Mouse (Mus musculus) midbrain, postnatal 0 days (tissue): Measurements from ENCODE around the gene Myo1b. TPM values are rescaled to one million over a fixed set of nuclear protein-coding genes. Genes with fewer than 3 reads are reported as not detected.
A peak's percentile ranks its signal among the peaks of the same experiment; 100 is the strongest.

ENCODE experiments used
- ATAC-seq: fragments of 200-750 bp; cut with Nextera tagmentation; 2 replicates; pipeline ENCODE4 v1.8.0; 2017; ENCODE audit warnings: moderate number of reproducible peaks, mild to moderate bottlenecking, moderate TSS enrichment, moderate library complexity; ENCODE audit not compliant: low FRiP score
- DNase-seq: peaks from one replicate; pipeline ENCODE4 v3.0.0-alpha.2; 2015; ENCODE audit warnings: low spot score
- H3K27ac ChIP-seq: fragments of 300-500 bp; sonication (generic); 2 replicates; pipeline ENCODE4 v1.5.1; 2014; ENCODE audit warnings: low read depth, mild to moderate bottlenecking, low read length, mixed read lengths
- H3K27me3 ChIP-seq: fragments of 300-500 bp; sonication (generic); 2 replicates; pipeline ENCODE4 v1.6.1; 2014; ENCODE audit warnings: low read length, control low read depth, mixed read lengths; ENCODE audit not compliant: insufficient read depth
- H3K36me3 ChIP-seq: fragments of 300-500 bp; sonication (generic); 2 replicates; pipeline ENCODE4 v1.6.1; 2014; ENCODE audit warnings: low read length, control low read depth, mixed read lengths; ENCODE audit not compliant: insufficient read depth
- H3K4me1 ChIP-seq: fragments of 300-500 bp; sonication (generic); 2 replicates; pipeline ENCODE4 v1.6.1; 2014; ENCODE audit warnings: mild to moderate bottlenecking, control low read depth, antibody characterized with exemption, low read length, mixed read lengths; ENCODE audit not compliant: insufficient read depth
- H3K4me2 ChIP-seq: fragments of 300-500 bp; sonication (generic); 2 replicates; pipeline ENCODE4 v1.6.1; 2014; ENCODE audit warnings: low read depth, mild to moderate bottlenecking, low read length, mixed read lengths; ENCODE audit not compliant: poor library complexity, severe bottlenecking
- H3K4me3 ChIP-seq: fragments of 300-500 bp; sonication (generic); 2 replicates; pipeline ENCODE4 v1.5.1; 2014; ENCODE audit warnings: low read depth, mild to moderate bottlenecking, low read length, moderate library complexity
- H3K9ac ChIP-seq: fragments of 300-500 bp; sonication (generic); replicated peaks from 2 replicates; pipeline ENCODE4 v1.6.1; 2014; ENCODE audit warnings: mild to moderate bottlenecking, low read length, moderate library complexity, mixed read lengths; ENCODE audit not compliant: poor library complexity, severe bottlenecking
- H3K9me3 ChIP-seq: fragments of 300-500 bp; sonication (generic); 2 replicates; pipeline ENCODE4 v1.6.1; 2016; ENCODE audit warnings: low read length, control low read depth
- CTCF ChIP-seq: IDR thresholded peaks from 2 replicates; pipeline ENCODE4 v1.5.1; 2016; ENCODE audit warnings: antibody characterized with exemption, mild to moderate bottlenecking
- WGBS: fragments of 180-500 bp; shearing (Covaris S2); extraction: QIAGEN DNeasy Blood & Tissue Kit; methylation state at CpG from one replicate; pipeline ENCODE4 v1.1.7; 2014; 5-methylcytosine and 5-hydroxymethylcytosine counted together
- polyA plus RNA-seq: library from polyadenylated mRNA; unstranded; fragments of >200 nt; fragmentation: Nextera tagmentation; extraction: Ambion mirVana; gene quantifications from 2 replicates; pipeline ENCODE4 v1.2.1, GENCODE M21; 2015
- total RNA-seq: library from RNA; depleted of rRNA; stranded (reverse); fragments of >200 nt; gene quantifications from 2 replicates; pipeline ENCODE4 v1.2.3, GENCODE M21; 2014

Myo1b gene
- total and polyA plus RNA-seq, 2 experiments from 2014 or later: 33.5 to 41.0 TPM

GRCm38 (mm10) chr1:51834072-51834471 is 81.8 kb downstream of the Myo1b start:
- ATAC-seq (no peak), DNase-seq (no peak)
- Histone ChIP-seq H3K4me1 (no peaks in the 10 kb centered on the region; the same call in 1 of the 2 replicates), H3K4me2 (no peak overlapping the region), H3K9ac (no peak overlapping the region), H3K36me3 (no peaks in the 10 kb centered on the region), H3K27me3 (no peaks in the 10 kb centered on the region), H3K27ac (no peak overlapping the region), H3K9me3 (no peaks in the 10 kb centered on the region), H3K4me3 (no peak overlapping the region)
- TF ChIP-seq CTCF: no peak
- 80% methylated on average over 3 of the region's 3 CpGs for WGBS

DNA sequence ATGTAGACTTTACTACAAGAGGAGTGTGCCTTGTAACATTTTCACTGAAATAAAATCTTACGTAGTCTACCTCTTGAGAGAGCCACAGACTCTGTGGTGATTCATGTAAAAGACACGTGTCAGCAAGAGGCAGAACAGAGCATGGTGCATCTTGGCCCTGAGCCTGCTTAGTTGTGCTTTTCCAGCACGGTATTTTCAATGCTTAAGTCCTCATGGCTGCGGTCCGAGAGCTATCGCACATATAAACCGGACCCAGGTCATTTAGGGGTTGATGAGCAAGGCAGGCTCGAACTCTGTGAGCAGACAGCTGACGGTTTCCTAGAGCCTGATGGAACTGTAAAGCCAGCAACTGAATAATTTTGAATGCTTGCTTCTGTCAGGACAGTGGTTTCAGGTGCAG is 86.5 kb downstream of the Myo1b start:
- Histone ChIP-seq H3K4me3 (no peak overlapping the region), H3K27ac (no peak overlapping the region), H3K27me3 (no peaks in the 10 kb centered on the region), H3K4me1 (no peaks in the 10 kb centered on the region), H3K4me2 (no peak overlapping the region), H3K9me3 (no peaks in the 10 kb centered on the region), H3K9ac (no peak overlapping the region), H3K36me3 (no peaks in the 10 kb centered on the region)
- no peak for TF ChIP-seq CTCF
- DNase-seq: no peak
- ATAC-seq: no peak
- WGBS: 87% methylated on average over 9 of the region's 9 CpGs

- Histone ChIP-seq H3K36me3 (no peaks in the 10 kb centered on the region), H3K27me3 (no peaks in the 10 kb centered on the region), H3K9me3 (no peaks in the 10 kb centered on the region), H3K4me3 (no peak overlapping the region), H3K4me2 (no peak overlapping the region), H3K9ac (no peak overlapping the region), H3K4me1 (no peaks in the 10 kb centered on the region), H3K27ac (0 out of 2 replicates have a peak overlapping the region, but pooled peaks have one; percentile 2)
- ATAC-seq (no peak), DNase-seq (no peak)
- 92% methylated on average over 4 of the region's 4 CpGs for WGBS
- TF ChIP-seq CTCF: no peak
These were observed 93.3 kb downstream of the Myo1b start for GRCm38 (mm10) chr1:51822531-51822930.

GRCm38 (mm10) chr1:51821701-51822495 is 94.0 kb downstream of the Myo1b start:
- DNase-seq: no peak
- TF ChIP-seq CTCF: no peak
- Histone ChIP-seq H3K4me2 (no peak overlapping the region), H3K4me3 (no peak overlapping the region), H3K27ac (0 out of 2 replicates have a peak overlapping the region, but pooled peaks have one; percentile 2), H3K27me3 (no peaks in the 10 kb centered on the region), H3K4me1 (no peaks in the 10 kb centered on the region), H3K36me3 (no peaks in the 10 kb centered on the region), H3K9me3 (no peaks in the 10 kb centered on the region), H3K9ac (no peak overlapping the region)
- ATAC-seq: no peak
- WGBS: 84% methylated on average over 13 of the region's 13 CpGs

DNA sequence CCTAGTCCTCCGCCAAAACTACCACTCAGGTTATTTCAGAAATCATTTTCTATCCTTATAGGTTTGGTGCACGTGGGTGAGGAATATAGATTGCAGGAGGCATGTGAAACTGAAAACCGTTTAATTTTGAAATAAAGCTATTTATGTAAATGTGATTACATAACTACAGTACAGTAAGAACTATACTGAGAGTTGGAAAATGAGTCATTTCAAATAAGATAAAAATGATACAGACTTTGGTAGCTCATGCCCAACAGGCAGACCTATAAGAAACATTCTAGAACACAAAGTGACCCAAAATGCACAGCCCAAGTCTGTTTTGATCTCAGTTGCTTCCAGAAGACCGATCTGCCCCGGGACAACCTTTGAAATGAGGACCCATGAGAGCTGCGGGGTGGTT is 95.4 kb downstream of the Myo1b start:
- no peak for TF ChIP-seq CTCF
- no peak overlapping the region for H3K4me2 ChIP-seq
- H3K27me3 ChIP-seq: no peaks in the 10 kb centered on the region
- ATAC-seq (no peak), DNase-seq (no peak)
- no peak overlapping the region for H3K9ac ChIP-seq
- H3K27ac ChIP-seq: no peak overlapping the region
- no peaks in the 10 kb centered on the region for H3K9me3 ChIP-seq
- H3K4me3 ChIP-seq: no peak overlapping the region
- no peaks in the 10 kb centered on the region for H3K4me1 ChIP-seq
- WGBS: 92% methylated on average over 6 of the region's 6 CpGs
- no peaks in the 10 kb centered on the region for H3K36me3 ChIP-seq

DNA sequence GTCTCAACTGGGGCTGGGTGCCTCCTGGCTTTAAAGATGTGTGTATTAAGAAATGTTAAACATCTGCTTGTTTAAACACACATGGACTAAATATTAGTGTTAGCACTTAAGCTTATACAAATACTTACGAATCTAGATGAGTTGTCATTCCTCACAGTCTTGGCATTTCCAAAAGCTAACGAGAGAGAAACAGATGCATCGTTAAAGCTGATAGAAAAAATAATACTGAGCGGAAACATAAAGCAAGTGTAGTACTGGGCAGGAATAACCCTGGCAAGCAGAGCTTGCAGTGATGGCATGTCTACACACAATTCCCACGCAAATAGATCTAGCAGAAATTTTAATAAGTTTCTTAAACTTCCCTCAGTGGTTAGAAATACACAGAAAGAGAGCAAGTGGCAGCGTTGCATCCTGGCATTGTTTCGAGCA is 95.8 kb downstream of the Myo1b start:
- TF ChIP-seq CTCF: no peak
- Histone ChIP-seq H3K27ac (no peak overlapping the region), H3K9ac (no peak overlapping the region), H3K9me3 (no peaks in the 10 kb centered on the region), H3K4me2 (no peak overlapping the region), H3K27me3 (no peaks in the 10 kb centered on the region), H3K4me1 (no peaks in the 10 kb centered on the region), H3K4me3 (no peak overlapping the region), H3K36me3 (no peaks in the 10 kb centered on the region)
- no peak for DNase-seq
- 78% methylated on average over 7 of the region's 7 CpGs for WGBS
- no peak for ATAC-seq
